Mouse (Mus musculus) liver, adult 2 months (tissue): ENCODE measurements around the gene Cxcl5.

Experiments
- CTCF ChIP-seq: fragments of 200-500 bp; IDR thresholded peaks from 2 replicates; pipeline ENCODE4 v1.5.1; 2011; ENCODE audit warnings: low read depth, low read length, control low read depth
- POLR2A ChIP-seq: fragments of 200-500 bp; IDR thresholded peaks from 2 replicates; pipeline ENCODE4 v1.6.1; 2011; ENCODE audit warnings: low read length, control low read depth; ENCODE audit not compliant: insufficient read depth; ENCODE audit errors: extremely low read depth

DNA sequence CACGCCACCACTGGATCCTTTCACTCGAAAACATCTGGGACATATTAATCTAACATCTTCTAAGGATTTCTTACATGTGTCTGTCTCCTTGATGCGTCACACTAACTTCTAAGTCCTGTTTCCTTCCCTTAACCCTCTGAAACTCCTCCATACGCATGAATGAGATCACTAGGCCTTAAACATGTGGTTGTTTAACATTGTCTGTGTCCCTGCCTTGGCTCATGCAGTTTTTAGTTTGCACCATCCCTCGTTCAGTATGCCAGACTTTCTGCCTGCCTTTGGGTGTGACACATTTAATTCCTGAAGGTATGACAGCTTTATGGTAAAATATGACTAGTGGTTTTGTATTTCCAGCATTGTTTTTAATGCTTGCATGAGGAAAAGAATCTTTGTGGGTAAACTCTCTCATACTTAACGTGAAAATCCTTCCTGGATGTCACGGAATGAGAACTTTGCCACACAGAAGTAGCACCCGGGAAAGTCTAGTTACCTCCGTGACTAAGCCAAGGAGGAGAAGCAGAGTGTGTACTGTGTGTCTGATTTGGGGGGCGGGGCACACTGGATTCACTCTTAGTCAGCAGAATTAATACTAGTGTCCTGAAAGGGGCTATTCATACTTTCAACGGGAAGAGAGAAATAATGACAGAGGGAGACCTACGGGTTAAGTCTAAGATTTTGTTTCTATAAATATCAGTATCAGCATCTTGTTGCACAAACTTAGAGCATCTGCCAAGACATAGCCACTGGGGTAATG lies 4.9 kb downstream of the Cxcl5 start:
- TF ChIP-seq POLR2A = no peak
- TF ChIP-seq CTCF = no peak
